Mouse (Mus musculus): ENCODE data around the gene Rars. TPM values are rescaled to one million over a fixed set of nuclear protein-coding genes. Genes with fewer than 3 reads are reported as not detected.

Rars gene
- polyA plus RNA-seq, 1 experiment from 2014 or later, result 72.1 TPM

DNA sequence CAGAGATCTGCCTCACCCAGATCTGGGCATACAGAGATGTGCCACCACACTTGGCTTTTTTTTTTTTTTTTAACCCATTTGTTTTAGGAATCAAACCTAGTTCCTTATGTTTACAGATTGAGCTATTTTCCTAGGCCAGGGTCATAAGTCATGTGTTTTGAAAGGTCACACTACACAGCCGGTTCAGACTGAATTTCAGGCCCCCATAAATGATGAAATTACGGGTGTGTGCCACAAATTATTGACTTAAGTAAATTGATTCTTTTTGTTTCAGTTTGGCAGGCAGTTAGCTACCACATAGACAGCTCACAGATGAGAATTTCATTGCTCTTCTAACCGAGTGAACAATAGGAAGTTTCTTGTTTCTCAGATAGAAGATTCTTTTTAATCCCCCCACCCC lies 50.3 kb downstream of the Rars start:
- no peaks in the 10 kb centered on the region for H3K9me3 ChIP-seq (ENCODE audit: control insufficient read depth, low read length)
- H3K4me3 ChIP-seq (replicated peaks; ENCODE audit: low read length), result no peak overlapping the region
- H3K27ac ChIP-seq, result no peak overlapping the region
- no peak overlapping the region for H3K9ac ChIP-seq
- WGBS, result 93% methylated on average over 3 of the region's 3 CpGs
- ATAC-seq (ENCODE audit: low FRiP score), result no peak
- DNase-seq (ENCODE audit: low spot score), result no peak
- H3K4me1 ChIP-seq (replicated peaks; ENCODE audit: control insufficient read depth, insufficient read depth, low read length), result no peaks in the 10 kb centered on the region
- H3K27me3 ChIP-seq (ENCODE audit: control insufficient read depth, insufficient read depth, low read length), result no peaks in the 10 kb centered on the region
- no peak overlapping the region for H3K4me2 ChIP-seq (replicated peaks)
- H3K36me3 ChIP-seq (replicated peaks; ENCODE audit: control insufficient read depth, insufficient read depth), result peaks cover 79% of the 10 kb centered on the region

DNA sequence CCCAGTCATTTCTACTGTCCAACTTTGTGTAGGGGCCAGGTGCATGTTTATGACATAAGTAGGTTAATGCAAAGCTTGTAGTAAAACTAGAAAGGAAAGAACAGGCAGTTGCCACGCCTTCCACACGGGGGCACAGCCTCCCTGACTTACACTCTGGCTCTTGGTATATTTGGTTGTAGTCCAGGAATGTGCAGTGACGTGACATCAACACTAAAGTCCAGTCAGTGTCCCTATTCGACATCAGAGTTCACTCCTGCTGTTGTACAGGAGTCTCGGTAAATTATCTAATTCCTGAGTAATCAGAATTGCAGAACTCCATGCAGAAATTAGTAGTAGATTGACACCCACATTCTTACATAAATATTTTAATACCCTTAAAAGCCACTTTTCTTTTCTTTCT lies 51.3 kb downstream of the Rars start:
- Histone ChIP-seq H3K9me3 (ENCODE audit: control insufficient read depth, low read length) (no peaks in the 10 kb centered on the region), H3K27me3 (ENCODE audit: control insufficient read depth, insufficient read depth, low read length) (no peaks in the 10 kb centered on the region), H3K4me3 (replicated peaks; ENCODE audit: low read length) (no peak overlapping the region), H3K27ac (no peak overlapping the region), H3K36me3 (replicated peaks; ENCODE audit: control insufficient read depth, insufficient read depth) (peaks cover 84% of the 10 kb centered on the region), H3K4me1 (replicated peaks; ENCODE audit: control insufficient read depth, insufficient read depth, low read length) (no peaks in the 10 kb centered on the region), H3K9ac (no peak overlapping the region), H3K4me2 (replicated peaks) (no peak overlapping the region)
- no peak for DNase-seq (ENCODE audit: low spot score)
- ATAC-seq (ENCODE audit: low FRiP score), result no peak
- 94% methylated on average over 5 of the region's 5 CpGs for WGBS

DNA sequence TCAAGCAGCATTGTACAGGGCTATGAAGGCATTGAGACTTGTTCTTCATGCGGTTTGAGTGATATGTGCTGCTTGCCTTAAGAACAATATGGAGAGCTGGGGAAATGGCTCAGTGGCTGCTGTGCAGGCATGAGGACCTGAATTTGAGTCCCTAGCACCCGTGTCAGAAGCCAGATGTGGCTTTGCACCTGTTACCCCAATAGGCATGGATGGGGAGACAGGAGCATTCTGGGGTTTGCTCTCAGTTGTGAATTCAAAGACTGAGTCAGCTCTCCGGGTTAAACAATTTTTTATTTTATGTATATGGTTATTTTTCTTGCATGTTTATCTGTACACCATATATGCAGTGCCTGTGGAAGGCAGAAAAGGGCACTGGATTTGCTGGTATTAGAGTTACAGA lies 51.9 kb downstream of the Rars start:
- Histone ChIP-seq H3K9ac (no peak overlapping the region), H3K9me3 (ENCODE audit: control insufficient read depth, low read length) (no peaks in the 10 kb centered on the region), H3K27ac (no peak overlapping the region), H3K4me3 (replicated peaks; ENCODE audit: low read length) (no peak overlapping the region), H3K27me3 (ENCODE audit: control insufficient read depth, insufficient read depth, low read length) (no peaks in the 10 kb centered on the region), H3K4me1 (replicated peaks; ENCODE audit: control insufficient read depth, insufficient read depth, low read length) (no peaks in the 10 kb centered on the region), H3K4me2 (replicated peaks) (no peak overlapping the region), H3K36me3 (replicated peaks; ENCODE audit: control insufficient read depth, insufficient read depth) (peaks cover 87% of the 10 kb centered on the region)
- no peak for DNase-seq (ENCODE audit: low spot score)
- 96% methylated on average over 3 of the region's 3 CpGs for WGBS
- no peak for ATAC-seq (ENCODE audit: low FRiP score)

DNA sequence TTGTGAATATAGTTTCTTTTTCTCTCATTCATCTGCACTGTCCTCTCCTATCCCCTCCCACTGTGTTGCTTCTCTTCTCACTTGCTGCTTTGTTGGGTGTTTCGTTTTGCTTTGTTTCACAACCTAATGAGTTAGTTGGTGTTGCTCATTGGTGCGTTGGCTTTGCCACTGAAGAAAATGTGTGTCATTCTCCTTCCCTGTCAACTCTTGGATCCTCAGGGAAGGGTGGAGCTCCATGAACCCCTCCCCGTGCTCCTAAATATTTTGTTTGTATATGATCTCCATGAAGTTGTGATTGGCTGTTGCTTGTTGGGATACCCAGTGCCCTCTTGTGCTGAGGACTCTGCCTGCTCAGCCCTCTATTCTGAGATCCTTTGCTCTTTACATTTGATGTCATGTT lies 54.0 kb downstream of the Rars start:
- Histone ChIP-seq H3K9ac (no peak overlapping the region), H3K27ac (no peak overlapping the region), H3K4me3 (replicated peaks; ENCODE audit: low read length) (no peak overlapping the region), H3K4me1 (replicated peaks; ENCODE audit: control insufficient read depth, insufficient read depth, low read length) (no peaks in the 10 kb centered on the region), H3K36me3 (replicated peaks; ENCODE audit: control insufficient read depth, insufficient read depth) (peaks cover 88% of the 10 kb centered on the region), H3K27me3 (ENCODE audit: control insufficient read depth, insufficient read depth, low read length) (no peaks in the 10 kb centered on the region), H3K4me2 (replicated peaks) (no peak overlapping the region), H3K9me3 (ENCODE audit: control insufficient read depth, low read length) (no peaks in the 10 kb centered on the region)
- 93% methylated on average over 3 of the region's 3 CpGs for WGBS
- ATAC-seq (ENCODE audit: low FRiP score) (no peak), DNase-seq (ENCODE audit: low spot score) (no peak)

DNA sequence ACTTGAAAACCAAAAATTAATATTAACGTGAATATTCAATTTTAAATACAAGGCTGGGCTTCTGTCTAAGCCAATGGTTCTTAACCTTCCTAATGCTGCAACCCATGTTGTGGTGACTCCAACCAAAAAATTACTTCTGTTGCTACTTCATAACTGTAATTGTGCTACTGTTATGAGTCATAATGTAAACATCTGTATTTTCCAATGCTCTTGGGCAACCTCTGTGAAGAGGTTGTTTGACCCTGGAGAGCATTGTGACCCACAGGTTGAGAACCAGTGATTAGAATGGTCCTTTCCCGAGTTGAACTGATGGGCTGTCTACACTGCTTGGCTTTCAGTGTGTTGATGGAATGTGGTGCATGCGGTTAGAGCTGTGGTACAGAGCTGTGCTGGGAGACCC lies 57.9 kb downstream of the Rars start:
- Histone ChIP-seq H3K4me1 (replicated peaks; ENCODE audit: control insufficient read depth, insufficient read depth, low read length) (peaks cover 5% of the 10 kb centered on the region; the same call in 1 of the 2 replicates), H3K9me3 (ENCODE audit: control insufficient read depth, low read length) (no peaks in the 10 kb centered on the region), H3K27ac (no peak overlapping the region), H3K4me3 (replicated peaks; ENCODE audit: low read length) (no peak overlapping the region), H3K27me3 (ENCODE audit: control insufficient read depth, insufficient read depth, low read length) (no peaks in the 10 kb centered on the region), H3K9ac (no peak overlapping the region), H3K4me2 (replicated peaks) (no peak overlapping the region), H3K36me3 (replicated peaks; ENCODE audit: control insufficient read depth, insufficient read depth) (peaks cover 49% of the 10 kb centered on the region)
- ATAC-seq (ENCODE audit: low FRiP score), result no peak
- WGBS, result 95% methylated on average over 3 of the region's 3 CpGs
- DNase-seq (ENCODE audit: low spot score), result no peak

DNA sequence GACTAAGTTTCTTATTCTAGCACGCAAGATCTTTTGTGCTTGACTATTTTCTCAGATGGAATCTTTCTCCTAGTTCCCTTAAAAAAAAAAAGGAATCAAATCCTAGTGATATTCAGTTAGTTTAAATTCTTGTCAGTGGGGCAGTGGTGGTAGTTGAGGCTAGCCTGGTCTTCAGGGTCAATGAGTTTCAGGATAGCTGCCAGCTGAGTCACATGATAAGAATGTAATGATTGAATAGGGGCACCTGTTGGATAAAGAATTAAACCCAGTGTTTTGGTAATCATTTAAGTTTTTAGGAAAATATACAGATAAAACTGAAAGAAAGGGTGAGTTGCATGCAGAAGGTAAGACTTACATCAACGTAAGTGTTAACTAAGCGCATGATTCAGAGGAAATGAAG lies 58.7 kb downstream of the Rars start:
- WGBS, result 97% methylated on average over 3 of the region's 3 CpGs

DNA sequence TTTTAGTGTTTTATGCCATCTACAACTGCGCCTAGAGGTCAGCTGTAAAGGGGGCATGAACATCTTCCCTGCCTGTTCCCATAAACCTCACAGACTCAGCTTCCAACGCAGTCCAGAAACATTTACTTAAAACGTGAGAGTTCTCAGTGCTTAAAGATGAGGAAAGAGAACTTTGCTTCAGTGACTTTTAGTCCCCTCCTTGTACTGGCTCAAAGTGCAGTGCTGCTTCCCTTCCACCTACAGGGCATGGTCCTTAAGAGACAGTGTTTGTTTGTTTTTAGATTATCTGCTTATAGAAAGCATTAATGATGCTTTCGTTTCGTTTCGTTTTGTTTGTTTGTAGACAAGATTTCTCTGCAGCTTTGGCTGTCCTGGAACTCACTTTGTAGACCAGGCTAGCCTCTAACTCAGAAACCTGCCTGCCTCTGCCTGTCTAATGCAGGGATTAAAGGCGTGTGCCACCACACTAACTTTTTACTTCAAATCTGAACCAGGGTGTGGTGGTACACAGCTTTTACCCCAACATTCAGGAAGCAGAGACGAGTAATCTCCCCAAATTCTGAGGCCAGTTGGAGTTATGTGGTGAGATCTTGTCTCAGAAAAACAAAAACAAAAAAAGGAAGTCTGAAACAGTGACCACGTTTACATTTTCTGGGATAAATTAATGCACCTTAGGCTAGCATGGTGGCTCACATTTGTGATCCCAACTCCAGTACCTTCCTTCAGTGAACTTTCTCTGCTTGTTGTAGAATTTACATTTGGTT lies 63.4 kb downstream of the Rars start:
- ATAC-seq (ENCODE audit: low FRiP score), result no peak
- 72% methylated on average over 9 of the region's 9 CpGs for WGBS

More for the DNA sequence above, 58.7 kb downstream of the Rars start:
- DNase-seq (ENCODE audit: low spot score), result no peak
- Histone ChIP-seq H3K4me2 (replicated peaks) (no peak overlapping the region), H3K4me3 (replicated peaks; ENCODE audit: low read length) (no peak overlapping the region), H3K9me3 (ENCODE audit: control insufficient read depth, low read length) (no peaks in the 10 kb centered on the region), H3K4me1 (replicated peaks; ENCODE audit: control insufficient read depth, insufficient read depth, low read length) (peaks cover 13% of the 10 kb centered on the region), H3K27ac (no peak overlapping the region), H3K36me3 (replicated peaks; ENCODE audit: control insufficient read depth, insufficient read depth) (peaks cover 44% of the 10 kb centered on the region), H3K9ac (no peak overlapping the region), H3K27me3 (ENCODE audit: control insufficient read depth, insufficient read depth, low read length) (no peaks in the 10 kb centered on the region)
- no peak for ATAC-seq (ENCODE audit: low FRiP score)

DNA sequence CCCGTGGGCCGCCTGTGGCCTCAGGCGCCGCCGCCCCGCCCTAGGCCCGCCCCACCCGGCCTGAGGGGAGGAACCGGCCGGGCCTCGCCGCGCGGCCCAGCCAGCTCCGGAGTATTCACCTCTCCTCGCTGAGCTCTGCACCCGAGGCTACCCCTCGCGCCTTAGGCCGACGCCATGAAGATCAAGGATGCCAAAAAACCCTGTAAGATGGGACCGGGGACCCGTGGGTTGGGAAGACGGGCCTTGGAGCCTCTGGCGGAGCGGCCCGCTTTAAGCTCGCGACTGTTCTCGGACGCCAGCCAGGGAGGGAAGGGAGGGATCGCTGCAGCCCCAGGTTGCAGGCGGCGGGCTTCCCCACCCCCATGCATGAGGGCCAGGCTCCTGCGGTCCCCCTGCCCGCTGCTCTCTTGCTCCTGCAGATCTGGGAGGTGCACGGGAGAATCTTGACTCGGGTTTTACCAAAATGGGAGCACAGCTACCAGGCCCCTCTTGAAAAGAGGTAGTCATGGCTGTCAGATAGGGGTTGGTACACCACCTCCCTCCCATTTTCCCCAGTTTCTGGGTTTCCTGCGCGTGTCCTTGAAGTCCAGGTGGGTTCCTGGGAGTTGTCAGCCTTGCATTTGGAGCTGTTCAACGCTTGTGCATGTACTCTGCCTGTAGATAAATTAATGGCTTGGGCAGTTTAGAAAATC lies 64.4 kb downstream of the Rars start:
- H3K4me3 ChIP-seq (replicated peaks; ENCODE audit: low read length), result peak overlapping the region; percentile 81
- peak; percentile 57 for DNase-seq (ENCODE audit: low spot score)
- peak overlapping the region; percentile 96 for H3K9ac ChIP-seq
- under 1% methylated on average over 39 of the region's 41 CpGs for WGBS
- no peaks in the 10 kb centered on the region for H3K9me3 ChIP-seq (ENCODE audit: control insufficient read depth, low read length)
- H3K4me1 ChIP-seq (replicated peaks; ENCODE audit: control insufficient read depth, insufficient read depth, low read length), result peaks cover 16% of the 10 kb centered on the region
- H3K27me3 ChIP-seq (ENCODE audit: control insufficient read depth, insufficient read depth, low read length), result no peaks in the 10 kb centered on the region
- ATAC-seq (ENCODE audit: low FRiP score), result peak; percentile 85
- H3K4me2 ChIP-seq (replicated peaks), result peak overlapping the region; percentile 82
- no peaks in the 10 kb centered on the region for H3K36me3 ChIP-seq (replicated peaks; ENCODE audit: control insufficient read depth, insufficient read depth)
- H3K27ac ChIP-seq, result peak overlapping the region; percentile 93

More for the DNA sequence above, 63.4 kb downstream of the Rars start:
- Histone ChIP-seq H3K4me3 (replicated peaks; ENCODE audit: low read length) (peak overlapping the region; percentile 81), H3K27me3 (ENCODE audit: control insufficient read depth, insufficient read depth, low read length) (no peaks in the 10 kb centered on the region), H3K4me2 (replicated peaks) (peak overlapping the region; percentile 82), H3K9ac (peak overlapping the region; percentile 96), H3K4me1 (replicated peaks; ENCODE audit: control insufficient read depth, insufficient read depth, low read length) (peaks cover 16% of the 10 kb centered on the region), H3K9me3 (ENCODE audit: control insufficient read depth, low read length) (no peaks in the 10 kb centered on the region), H3K27ac (no peak overlapping the region; the same call in 1 of the 2 replicates), H3K36me3 (replicated peaks; ENCODE audit: control insufficient read depth, insufficient read depth) (0 out of 2 replicates have a peak, but pooled peaks cover under 1% of the 10 kb centered on the region)
- DNase-seq (ENCODE audit: low spot score), result no peak

DNA sequence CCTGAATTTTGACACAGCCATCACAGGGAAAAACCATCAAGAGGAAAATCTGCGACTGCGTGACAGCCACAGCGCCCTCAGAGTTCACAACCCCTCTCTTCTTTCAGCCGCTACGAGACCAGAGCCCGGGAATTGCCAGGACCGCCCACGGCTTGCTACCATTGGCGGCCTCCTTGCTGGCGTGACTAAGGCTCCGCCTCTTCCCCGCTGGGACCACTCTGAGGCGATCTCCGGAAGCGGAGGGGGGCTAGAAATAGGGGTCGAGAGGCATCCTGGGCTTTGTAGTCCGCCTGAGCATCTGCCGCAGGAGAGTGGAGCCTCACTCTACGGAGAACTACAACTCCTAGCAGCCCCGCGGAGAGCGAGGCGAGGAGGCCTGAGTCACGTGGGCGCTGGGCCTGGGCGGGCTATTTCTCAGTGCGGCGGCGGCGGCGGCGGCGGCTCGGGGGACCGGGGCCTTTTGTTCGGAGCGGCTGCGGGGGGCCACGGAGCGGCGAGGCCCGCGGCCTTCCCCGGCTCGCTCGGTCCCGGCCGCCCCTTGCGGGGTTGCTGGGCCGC lies 65.0 kb downstream of the Rars start, which contains the start of gene Pank3:
Gene Pank3 (plus strand): TSS at position 297 of the 558 bp plus-strand sequence.
- H3K9ac ChIP-seq, result peak within 1 kb of the TSS; percentile 96
- ATAC-seq (ENCODE audit: low FRiP score) (peak; percentile 100), DNase-seq (ENCODE audit: low spot score) (peak; percentile 96)
- 0% methylated on average over 48 of the region's 50 CpGs for WGBS
- peak within 1 kb of the TSS; percentile 82 for H3K4me2 ChIP-seq (replicated peaks)
- no peaks in the 10 kb centered on the region for H3K27me3 ChIP-seq (ENCODE audit: control insufficient read depth, insufficient read depth, low read length)
- H3K9me3 ChIP-seq (ENCODE audit: control insufficient read depth, low read length), result no peaks in the 10 kb centered on the region
- peak within 1 kb of the TSS; percentile 81 for H3K4me3 ChIP-seq (replicated peaks; ENCODE audit: low read length)
- peaks cover 16% of the 10 kb centered on the region for H3K4me1 ChIP-seq (replicated peaks; ENCODE audit: control insufficient read depth, insufficient read depth, low read length)
- peak within 1 kb of the TSS; percentile 93 for H3K27ac ChIP-seq
- no peaks in the 10 kb centered on the region for H3K36me3 ChIP-seq (replicated peaks; ENCODE audit: control insufficient read depth, insufficient read depth)
